Mouse (Mus musculus): ENCODE results near the gene Pxdc1. TPM values are rescaled to one million over a fixed set of nuclear protein-coding genes. Genes with fewer than 3 reads are reported as not detected.

The Pxdc1 gene
- total and polyA plus RNA-seq, 3 experiments: 0.11 TPM; not detected in 2

DNA sequence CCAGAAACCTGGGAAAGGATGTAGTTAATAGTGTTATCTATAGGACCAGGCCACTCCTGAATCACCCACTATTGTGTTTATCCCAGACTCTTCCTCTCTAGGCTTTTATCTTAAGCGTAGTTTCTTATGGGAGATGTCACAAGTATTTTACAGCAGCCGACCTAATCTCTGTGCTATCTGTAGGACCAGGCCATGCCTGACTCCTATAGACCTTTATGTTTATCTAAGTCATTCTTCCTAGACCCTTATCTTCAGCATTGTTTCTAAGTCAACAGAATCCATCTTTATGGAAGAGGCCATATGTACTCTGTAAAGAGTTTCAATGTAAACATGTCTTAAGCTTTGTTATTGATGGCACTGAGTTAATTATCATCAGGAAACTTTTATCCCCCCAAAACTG is 50.5 kb downstream of the Pxdc1 start:
- Histone ChIP-seq H3K4me1 (ENCODE audit: insufficient read depth, low read depth, low read length) (no peaks in the 10 kb centered on the region), H3K9me3 (replicated peaks) (no peaks in the 10 kb centered on the region), H3K27me3 (ENCODE audit: insufficient read depth, low read length) (peaks cover 6% of the 10 kb centered on the region; the same call in 1 of the 2 replicates), H3K4me3 (ENCODE audit: low read depth, low read length) (no peak overlapping the region), H3K36me3 (replicated peaks) (no peaks in the 10 kb centered on the region)
- ATAC-seq (ENCODE audit: extremely low read depth, insufficient number of reproducible peaks, low FRiP score, poor library complexity, severe bottlenecking) (no peak), DNase-seq (ENCODE audit: low spot score) (no peak)
- TF ChIP-seq CTCF (IDR thresholded peaks at IDR 0.05; ENCODE audit: low read depth, low read length): no peak
- TF ChIP-seq GATA1 (IDR thresholded peaks at IDR 0.05; ENCODE audit: borderline replicate concordance, low read length): no peak
- no peak for TF ChIP-seq POLR2AphosphoS5 (IDR thresholded peaks at IDR 0.05; ENCODE audit: insufficient replicate concordance, low read depth, low read length)
- no peak for TF ChIP-seq GATA2 (IDR thresholded peaks at IDR 0.05; ENCODE audit: borderline replicate concordance, low read depth, low read length)
- no peak for TF ChIP-seq TAL1 (conservative IDR thresholded peaks at IDR 0.05; ENCODE audit: low read depth, low read length)

GRCm38 (mm10) chr13:34596797-34597196 is 56.5 kb downstream of the Pxdc1 start:
- no peak for DNase-seq (ENCODE audit: low spot score)
- no peaks in the 10 kb centered on the region for H3K4me1 ChIP-seq (ENCODE audit: insufficient read depth, low read depth, low read length)
- H3K27me3 ChIP-seq (ENCODE audit: insufficient read depth, low read length): no peaks in the 10 kb centered on the region
- TF ChIP-seq CTCF (IDR thresholded peaks at IDR 0.05; ENCODE audit: low read depth, low read length): no peak
- no peak for TF ChIP-seq POLR2AphosphoS5 (IDR thresholded peaks at IDR 0.05; ENCODE audit: insufficient replicate concordance, low read depth, low read length)
- TF ChIP-seq GATA2 (IDR thresholded peaks at IDR 0.05; ENCODE audit: borderline replicate concordance, low read depth, low read length): no peak
- no peak for TF ChIP-seq TAL1 (conservative IDR thresholded peaks at IDR 0.05; ENCODE audit: low read depth, low read length)
- TF ChIP-seq GATA1 (IDR thresholded peaks at IDR 0.05; ENCODE audit: borderline replicate concordance, low read length): no peak
- no peak overlapping the region for H3K4me3 ChIP-seq (ENCODE audit: low read depth, low read length)
- no peaks in the 10 kb centered on the region for H3K9me3 ChIP-seq (replicated peaks)
- H3K36me3 ChIP-seq (replicated peaks): no peaks in the 10 kb centered on the region
- ATAC-seq (ENCODE audit: extremely low read depth, insufficient number of reproducible peaks, low FRiP score, poor library complexity, severe bottlenecking): no peak

Other genes starting within 250 kb of the Pxdc1 start
- gene Fam50b, start 81.4 kb upstream of the Pxdc1 start, total RNA-seq (2014; fragmentation: Nextera tagmentation): not detected in 2 replicates
- gene Fam50b, start 81.4 kb upstream of the Pxdc1 start, total RNA-seq (2017): not detected in 2 replicates
- gene Fam50b, start 81.4 kb upstream of the Pxdc1 start, polyA plus RNA-seq (2012): not detected in 2 replicates
- 133 and 144 TPM in 2 replicates for gene Prpf4b, start 221.8 kb upstream of the Pxdc1 start, total RNA-seq (2014; fragmentation: Nextera tagmentation)
- 108 and 136 TPM in 2 replicates for gene Prpf4b, start 221.8 kb upstream of the Pxdc1 start, total RNA-seq (2017)
- 23.7 and 36.0 TPM in 2 replicates for gene Prpf4b, start 221.8 kb upstream of the Pxdc1 start, polyA plus RNA-seq (2012)